Mouse (Mus musculus) c-Kit-positive CD71-negative TER-119-negative erythroid progenitor cells, embryonic 14.5 days (primary cell): Measurements from ENCODE around the gene Wdr26.

Experiments used
- DNase-seq: peaks from one replicate; pipeline ENCODE4 v3.0.0-alpha.2; 2013; ENCODE audit warnings: low read depth

Gene Wdr26

GRCm38 (mm10) chr1:181167816-181168215, 44.0 kb downstream of the Wdr26 start:
- DNase-seq = no peak

DNA sequence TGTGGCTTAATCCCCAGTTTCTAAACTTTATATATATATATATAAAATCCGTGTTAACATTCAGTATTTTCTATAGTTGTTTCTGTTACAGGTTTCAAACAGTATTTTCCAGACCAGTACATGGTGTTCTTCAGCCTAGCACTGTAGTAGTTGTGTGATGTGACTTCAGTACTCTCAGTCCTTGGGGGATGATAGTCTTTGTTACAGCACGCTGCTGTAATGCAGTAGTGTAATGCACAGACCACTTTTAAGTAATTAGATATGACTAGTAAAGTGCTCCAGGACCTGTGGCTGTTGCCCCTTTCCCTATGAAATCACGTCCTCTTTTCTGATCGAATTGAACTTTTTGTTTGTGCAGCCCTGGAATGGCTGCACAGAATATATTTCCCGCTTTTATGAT, 60.3 kb downstream of the Wdr26 start:
- no peak for DNase-seq

GRCm38 (mm10) chr1:181150827-181151534, 60.8 kb downstream of the Wdr26 start:
- DNase-seq = peak; percentile 87

- no peak for DNase-seq
Measured at GRCm38 (mm10) chr1:181150431-181150826, 61.4 kb downstream of the Wdr26 start.

- no peak for DNase-seq
Measured at GRCm38 (mm10) chr1:181149373-181150017, 62.3 kb downstream of the Wdr26 start.

- no peak for DNase-seq
Measured at GRCm38 (mm10) chr1:181148540-181148939, 63.3 kb downstream of the Wdr26 start.

DNA sequence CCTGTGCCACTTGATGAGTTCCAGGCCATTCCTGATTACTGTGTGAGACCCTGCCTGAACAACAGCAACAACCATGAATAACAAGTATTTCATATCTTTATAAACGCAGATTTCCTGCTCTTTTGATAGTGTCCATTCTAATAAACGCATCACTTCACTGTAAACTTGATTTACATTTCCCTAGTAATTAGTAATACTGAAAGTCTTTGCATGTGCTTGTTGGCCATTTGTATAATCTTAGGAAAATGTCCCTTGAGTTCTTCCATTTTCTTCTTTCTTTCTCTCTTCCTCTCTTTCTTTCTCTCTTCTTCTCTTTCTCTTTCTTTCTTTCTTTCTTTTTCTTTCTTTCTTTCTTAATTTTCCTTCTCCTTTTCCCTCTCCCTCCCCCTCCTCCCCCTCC, 65.6 kb downstream of the Wdr26 start:
- no peak for DNase-seq

- no peak for DNase-seq
Measured at GRCm38 (mm10) chr1:181144966-181145365, 66.8 kb downstream of the Wdr26 start.

- peak; percentile 85 for DNase-seq
Measured at GRCm38 (mm10) chr1:181143950-181144836, 67.6 kb downstream of the Wdr26 start, which contains the start of the genes Nvl and Cnih4. Gene Nvl (minus strand): TSS chr1:181144204. Gene Cnih4 (plus strand): TSS chr1:181144693.

DNA sequence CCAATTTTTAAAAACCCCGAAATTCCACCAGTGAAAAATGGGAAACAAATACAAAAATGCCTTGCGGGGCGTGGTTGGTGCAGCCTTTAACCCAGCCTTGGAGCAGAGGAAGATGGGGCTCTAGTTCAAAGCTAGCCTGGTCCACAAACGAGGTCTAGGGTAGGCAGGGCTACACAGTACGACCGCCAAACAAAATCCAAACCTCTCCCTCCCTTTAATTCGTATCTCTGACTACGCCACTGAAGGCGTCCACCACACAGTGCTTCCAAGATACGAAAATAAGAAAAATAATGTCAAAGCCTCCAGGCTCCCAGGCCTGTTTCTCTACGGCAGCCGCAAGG, 68.2 kb downstream of the Wdr26 start:
- peak; percentile 47 for DNase-seq

DNA sequence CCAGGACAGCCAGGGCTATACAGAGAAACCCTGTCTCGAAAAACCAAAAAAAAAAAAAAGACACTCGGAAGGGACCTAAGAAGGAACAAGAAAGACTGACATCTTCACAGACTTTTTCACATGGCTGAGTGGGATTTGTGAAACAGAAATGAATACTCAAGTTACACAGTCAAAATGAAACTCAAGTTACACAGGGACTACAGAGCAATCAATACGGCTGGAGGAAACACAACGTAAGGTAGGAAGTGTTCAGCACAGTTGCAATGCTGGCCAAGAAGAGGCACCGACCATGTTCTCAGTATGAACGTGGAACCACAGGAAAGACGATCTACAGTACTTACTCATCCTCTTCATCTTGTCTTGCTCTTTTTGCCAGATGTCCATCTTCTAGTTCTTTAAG, 73.1 kb downstream of the Wdr26 start:
- no peak for DNase-seq

DNA sequence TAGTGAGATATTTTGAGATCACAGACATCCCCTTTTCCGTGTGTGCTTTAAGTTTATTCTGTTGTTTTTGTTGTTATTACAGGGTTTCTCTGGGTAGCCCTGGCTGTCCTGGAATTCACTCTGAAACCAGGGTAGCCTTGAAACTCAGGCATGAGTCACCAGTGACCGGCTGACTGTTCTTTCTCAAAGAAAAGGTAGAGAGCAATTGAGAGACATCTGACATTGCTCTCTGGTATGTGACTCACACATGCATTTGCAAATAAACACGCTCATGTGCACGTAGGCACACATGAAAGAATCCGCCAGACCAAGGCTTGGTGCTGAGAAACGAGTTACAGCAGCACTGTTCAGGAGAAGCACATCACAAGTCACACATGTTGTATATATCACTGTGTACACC, 79.9 kb downstream of the Wdr26 start:
- DNase-seq = no peak

DNA sequence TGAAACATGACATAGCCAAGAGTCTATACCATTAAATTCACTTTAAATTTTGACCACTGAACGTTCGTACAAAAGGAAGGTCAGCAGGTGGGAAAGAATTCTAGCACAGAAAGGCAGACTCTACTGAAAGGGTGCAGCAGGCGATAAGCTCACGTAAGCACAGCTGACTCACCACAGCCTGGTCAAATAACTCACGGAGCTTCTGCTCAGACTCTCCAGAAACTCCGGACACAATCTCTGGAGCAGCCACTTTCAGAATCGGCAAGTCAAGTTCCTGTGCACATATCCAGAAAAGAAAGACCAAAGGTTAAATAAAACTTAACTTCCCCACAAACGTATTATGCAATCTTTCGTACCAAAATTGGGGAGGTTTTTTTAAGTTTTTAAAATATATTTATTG, 85.0 kb downstream of the Wdr26 start:
- no peak for DNase-seq

DNA sequence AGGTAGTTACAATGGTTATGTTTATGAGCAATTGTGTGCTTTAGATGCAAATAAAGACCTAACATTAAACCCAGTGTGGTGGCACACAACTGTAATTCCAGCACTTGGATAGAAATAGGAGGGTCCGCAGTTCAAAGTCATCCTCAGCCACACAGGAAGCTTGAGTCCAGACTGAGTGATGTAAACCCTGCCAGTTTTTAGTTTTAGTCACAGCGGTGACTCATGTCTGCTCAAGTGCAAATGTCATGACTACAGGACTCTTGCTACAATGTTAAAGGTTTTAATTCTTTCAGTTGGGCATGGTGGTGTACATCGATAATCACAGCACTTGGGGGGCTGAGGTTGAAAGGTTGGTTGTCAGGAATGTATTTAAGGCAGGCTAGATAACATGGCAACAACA, 85.9 kb downstream of the Wdr26 start:
- no peak for DNase-seq

GRCm38 (mm10) chr1:181124145-181124544, 87.7 kb downstream of the Wdr26 start:
- DNase-seq = no peak
